Mouse (Mus musculus) kidney, adult 2 months (tissue): Measurements from ENCODE around the gene Tmem132c. TPM values are rescaled to one million over a fixed set of nuclear protein-coding genes. Genes with fewer than 3 reads are reported as not detected.

Experiments
- DNase-seq: peaks from one replicate; pipeline ENCODE4 v3.0.0; 2021
- H3K27ac ChIP-seq: fragments of 200-500 bp; 2 replicates; pipeline ENCODE4 v1.5.1; 2012; ENCODE audit warnings: low read depth, low read length, control low read depth, inconsistent platforms; ENCODE audit not compliant: insufficient read depth
- H3K27me3 ChIP-seq: fragments of 200-500 bp; replicated peaks from 2 replicates; pipeline ENCODE4 v1.6.1; 2012; ENCODE audit warnings: mild to moderate bottlenecking, moderate library complexity, low read length, inconsistent platforms; ENCODE audit not compliant: control insufficient read depth, insufficient read depth
- H3K36me3 ChIP-seq: fragments of 200-500 bp; 2 replicates; pipeline ENCODE4 v1.6.1; 2012; ENCODE audit warnings: mild to moderate bottlenecking, moderate library complexity, low read length, inconsistent platforms; ENCODE audit not compliant: control insufficient read depth, insufficient read depth
- H3K4me1 ChIP-seq: fragments of 200-500 bp; 2 replicates; pipeline ENCODE4 v1.6.1; 2011; ENCODE audit warnings: low read length; ENCODE audit not compliant: control insufficient read depth, insufficient read depth
- H3K4me3 ChIP-seq: fragments of 200-500 bp; 2 replicates; pipeline ENCODE4 v1.5.1; 2011; ENCODE audit warnings: mild to moderate bottlenecking, low read depth, low read length, control low read depth; ENCODE audit not compliant: insufficient read depth
- CTCF ChIP-seq: fragments of 200-500 bp; conservative IDR thresholded peaks from 2 replicates; pipeline ENCODE4 v1.5.1; 2011; ENCODE audit warnings: low read depth, mild to moderate bottlenecking, control low read depth, low read length, moderate library complexity, mixed read lengths; ENCODE audit not compliant: insufficient read depth, insufficient read length
- POLR2A ChIP-seq: fragments of 200-500 bp; IDR thresholded peaks from one replicate; pipeline ENCODE4 v1.6.1; 2011; ENCODE audit warnings: low read depth, low read length, control low read depth
- WGBS: fragments of 180-500 bp; shearing (Covaris S2); methylation state at CpG from one replicate; pipeline ENCODE4 v1.1.7; 2018; 5-methylcytosine and 5-hydroxymethylcytosine counted together
- polyA plus RNA-seq: library from polyadenylated mRNA; depleted of rRNA; stranded (reverse); fragments of >200 nt; gene quantifications from 2 replicates; pipeline ENCODE4 v1.2.3, GENCODE M21; 2012

Tmem132c gene
- polyA plus RNA-seq, 1 experiment: 0.17 TPM

DNA sequence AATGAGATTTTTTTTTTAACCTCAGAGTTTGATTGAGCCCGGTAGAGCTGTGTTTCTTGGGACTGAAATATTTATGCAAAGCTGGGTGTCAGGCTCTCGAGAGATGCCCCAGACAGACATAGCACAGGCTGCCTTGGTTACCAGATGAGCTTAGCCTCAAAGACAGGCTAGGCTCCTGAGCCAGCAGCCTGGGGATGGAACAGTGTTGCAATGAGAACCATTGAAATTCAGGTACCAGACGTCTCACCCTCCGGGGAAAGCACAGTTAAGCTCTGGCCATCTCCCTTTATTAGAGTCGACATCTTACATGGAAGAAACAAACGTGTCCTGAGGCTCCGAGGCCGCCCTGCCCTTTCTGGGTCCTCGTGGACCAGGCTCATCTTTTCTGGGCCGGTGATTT is 200.4 kb downstream of the Tmem132c start:
- no peak for DNase-seq
- no peaks in the 10 kb centered on the region for H3K4me1 ChIP-seq
- no peak overlapping the region for H3K4me3 ChIP-seq
- TF ChIP-seq POLR2A: no peak
- no peak for TF ChIP-seq CTCF
- no peak overlapping the region for H3K27ac ChIP-seq
- no peaks in the 10 kb centered on the region for H3K36me3 ChIP-seq
- H3K27me3 ChIP-seq: no peaks in the 10 kb centered on the region
- 58% methylated on average over 10 of the region's 10 CpGs for WGBS

DNA sequence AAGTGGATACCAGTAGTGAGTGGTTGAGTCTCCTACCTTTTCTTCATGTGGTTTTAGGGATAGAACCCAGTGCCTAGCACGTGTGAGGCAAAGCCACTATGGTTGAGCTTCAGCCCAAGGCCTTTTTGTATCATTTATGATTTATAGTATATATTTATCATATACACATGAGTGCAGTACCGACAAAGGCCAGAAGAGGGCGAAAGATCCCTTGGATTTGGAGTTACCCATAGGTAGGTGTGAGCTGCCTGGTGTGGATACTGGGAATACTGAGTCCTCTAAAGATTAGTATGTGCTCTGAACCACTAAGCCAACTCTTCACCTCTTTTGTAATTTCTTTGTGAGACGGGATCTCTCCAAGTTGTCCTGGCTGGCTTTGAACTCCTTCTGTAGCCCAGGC is 212.0 kb downstream of the Tmem132c start:
- Histone ChIP-seq H3K4me3 (no peak overlapping the region), H3K27me3 (no peaks in the 10 kb centered on the region), H3K36me3 (no peaks in the 10 kb centered on the region), H3K4me1 (no peaks in the 10 kb centered on the region), H3K27ac (no peak overlapping the region)
- WGBS: 32% methylated on average over 4 of the region's 4 CpGs
- 0 out of 2 replicates have a peak, but pooled peaks have one; percentile 20 for TF ChIP-seq CTCF
- no peak for TF ChIP-seq POLR2A
- no peak for DNase-seq

DNA sequence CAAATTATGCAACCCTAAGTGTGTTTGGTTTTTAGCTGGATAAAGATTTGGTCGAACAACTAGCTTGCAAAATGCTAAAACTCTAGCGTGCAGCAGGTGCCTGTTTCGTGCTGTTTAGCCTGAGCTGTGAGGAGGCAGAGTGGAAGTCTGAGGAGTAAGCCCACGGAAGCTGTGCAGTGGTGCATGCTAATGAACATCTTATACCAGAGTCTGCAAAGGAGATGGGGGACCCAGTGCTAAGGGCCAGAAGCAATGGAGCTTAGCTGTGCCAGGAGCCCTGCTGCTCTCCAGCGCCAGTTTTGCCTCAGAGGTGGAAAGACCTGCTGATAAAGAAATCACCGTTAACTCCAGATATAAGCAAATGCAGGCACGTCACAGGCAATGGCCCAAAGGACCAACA is 212.5 kb downstream of the Tmem132c start:
- 49% methylated on average over 7 of the region's 7 CpGs for WGBS
- no peak for TF ChIP-seq POLR2A
- no peak for TF ChIP-seq CTCF
- Histone ChIP-seq H3K4me3 (no peak overlapping the region), H3K27me3 (no peaks in the 10 kb centered on the region), H3K27ac (no peak overlapping the region), H3K36me3 (no peaks in the 10 kb centered on the region), H3K4me1 (no peaks in the 10 kb centered on the region)
- no peak for DNase-seq

DNA sequence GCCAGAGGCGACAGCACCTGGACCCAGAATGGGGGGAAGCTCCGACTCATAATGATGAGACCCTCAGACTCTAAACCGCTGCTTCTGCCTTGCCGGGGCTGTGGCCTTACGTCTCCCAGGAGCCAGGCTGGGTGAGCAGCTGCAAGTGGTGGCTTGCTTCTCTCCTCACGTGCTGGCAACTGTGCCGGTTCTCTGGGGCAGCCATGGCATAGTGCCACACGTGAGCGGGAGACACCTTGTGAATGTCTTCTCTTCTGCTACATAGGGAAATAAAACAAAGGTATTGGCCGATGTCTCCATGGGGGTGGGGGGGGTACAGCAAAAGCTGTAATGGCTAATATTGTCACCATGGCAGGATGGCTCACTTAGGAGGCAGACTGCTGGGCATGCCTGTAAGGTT is 214.5 kb downstream of the Tmem132c start:
- no peaks in the 10 kb centered on the region for H3K4me1 ChIP-seq
- no peaks in the 10 kb centered on the region for H3K27me3 ChIP-seq
- DNase-seq: no peak
- H3K36me3 ChIP-seq: no peaks in the 10 kb centered on the region
- TF ChIP-seq CTCF: no peak
- H3K4me3 ChIP-seq: no peak overlapping the region
- no peak overlapping the region for H3K27ac ChIP-seq
- WGBS: 90% methylated on average over 10 of the region's 10 CpGs

DNA sequence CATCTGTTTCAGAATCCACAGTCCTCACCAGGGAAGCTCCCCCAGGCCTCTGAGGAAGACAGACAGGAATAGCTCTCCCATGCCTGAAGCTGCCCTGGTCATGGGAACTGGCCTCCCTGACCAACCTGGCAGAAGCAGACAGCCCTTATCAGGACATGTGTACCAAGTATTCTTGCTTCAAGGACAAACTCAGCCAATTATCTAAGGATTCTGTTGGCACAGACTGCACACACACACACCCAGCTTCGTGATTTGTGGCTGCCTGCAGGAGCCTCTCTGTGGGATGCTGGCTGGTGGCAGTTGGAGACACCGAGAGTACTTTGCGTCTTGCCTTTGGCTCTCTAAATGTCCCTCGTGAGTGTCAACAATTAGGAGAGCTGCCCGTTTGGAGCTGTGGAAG is 226.5 kb downstream of the Tmem132c start:
- Histone ChIP-seq H3K36me3 (no peaks in the 10 kb centered on the region), H3K4me1 (no peaks in the 10 kb centered on the region), H3K27ac (no peak overlapping the region), H3K27me3 (no peaks in the 10 kb centered on the region), H3K4me3 (no peak overlapping the region)
- TF ChIP-seq POLR2A: no peak
- no peak for TF ChIP-seq CTCF
- DNase-seq: no peak
- 21% methylated on average over 5 of the region's 5 CpGs for WGBS

DNA sequence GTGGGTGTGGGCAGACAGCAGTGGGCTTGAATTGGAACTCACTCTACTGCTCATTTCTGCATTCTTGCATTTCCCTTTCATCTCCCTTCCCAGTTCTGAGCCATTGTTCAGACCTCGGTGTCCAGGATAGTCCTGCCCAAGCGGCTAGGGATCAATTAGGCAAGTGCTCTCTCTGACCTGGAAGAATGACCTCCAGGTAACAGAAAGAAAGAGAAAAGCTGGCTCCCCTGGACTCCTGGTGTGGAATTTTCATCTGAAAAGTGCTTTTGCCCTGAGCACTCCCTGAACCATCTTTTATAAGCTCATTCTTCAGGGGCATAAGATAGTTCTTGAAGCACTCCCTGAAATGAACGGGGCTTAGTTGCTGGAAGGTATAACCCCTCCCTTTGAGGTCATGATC is 228.7 kb downstream of the Tmem132c start:
- H3K27ac ChIP-seq: no peak overlapping the region
- TF ChIP-seq CTCF (no peak), POLR2A (no peak)
- 49% methylated on average over 3 of the region's 3 CpGs for WGBS
- no peak for DNase-seq
- H3K27me3 ChIP-seq: no peaks in the 10 kb centered on the region
- no peaks in the 10 kb centered on the region for H3K4me1 ChIP-seq
- H3K4me3 ChIP-seq: no peak overlapping the region
- no peaks in the 10 kb centered on the region for H3K36me3 ChIP-seq

DNA sequence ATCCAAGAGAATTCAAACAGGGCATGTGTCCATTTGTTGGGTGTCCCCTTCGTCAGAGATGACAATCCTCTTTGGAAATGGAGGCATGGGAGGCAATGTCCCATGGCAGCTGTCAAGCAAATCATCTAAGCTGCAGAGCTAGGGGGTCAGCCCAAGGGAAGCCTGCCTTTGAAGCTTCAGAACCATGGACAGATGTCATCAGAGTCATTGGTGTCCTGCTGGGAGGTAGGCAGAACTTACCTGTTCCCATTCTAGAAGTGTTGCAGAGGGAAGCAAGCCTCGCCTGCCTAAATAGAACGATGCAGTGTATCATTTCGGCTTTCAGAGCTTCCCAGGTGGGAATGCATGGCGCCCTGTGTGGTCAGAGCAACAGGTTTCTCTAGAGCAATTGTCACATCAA is 230.3 kb downstream of the Tmem132c start:
- no peak for DNase-seq
- no peaks in the 10 kb centered on the region for H3K36me3 ChIP-seq
- TF ChIP-seq CTCF: no peak
- TF ChIP-seq POLR2A: no peak
- no peak overlapping the region for H3K4me3 ChIP-seq
- WGBS: 52% methylated on average over 5 of the region's 5 CpGs
- no peaks in the 10 kb centered on the region for H3K27me3 ChIP-seq
- no peaks in the 10 kb centered on the region for H3K4me1 ChIP-seq
- no peak overlapping the region for H3K27ac ChIP-seq

DNA sequence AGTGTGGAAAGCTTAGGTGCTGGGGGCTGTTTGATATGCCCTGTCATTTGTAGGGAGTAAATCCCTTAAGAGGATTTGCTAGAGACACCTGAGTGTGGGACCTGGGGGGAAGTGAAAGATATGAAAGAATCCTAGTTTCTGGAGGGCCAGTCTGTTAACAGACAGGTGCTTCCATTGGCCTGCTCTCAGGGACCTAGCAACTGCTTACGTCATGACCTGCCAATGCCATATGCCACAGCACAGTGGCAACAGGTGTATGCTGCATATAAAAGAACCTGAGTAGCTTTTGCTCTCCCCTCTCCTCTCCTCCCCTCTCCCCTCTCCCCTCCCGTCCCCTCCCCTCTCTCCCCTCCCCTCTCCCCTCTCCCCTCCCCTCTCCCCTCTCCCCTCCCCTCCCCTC is 232.1 kb downstream of the Tmem132c start:
- TF ChIP-seq POLR2A: no peak
- TF ChIP-seq CTCF: no peak
- DNase-seq: no peak
- Histone ChIP-seq H3K36me3 (no peaks in the 10 kb centered on the region), H3K4me3 (no peak overlapping the region), H3K27ac (no peak overlapping the region), H3K4me1 (no peaks in the 10 kb centered on the region), H3K27me3 (no peaks in the 10 kb centered on the region)
- 83% methylated on average over 1 of the region's 2 CpGs for WGBS
